Mouse (Mus musculus) midbrain, embryonic 14.5 days (tissue): Measurements from ENCODE around the gene Errfi1. TPM values are rescaled to one million over a fixed set of nuclear protein-coding genes. Genes with fewer than 3 reads are reported as not detected.

Experiments
- ATAC-seq: fragments of 200-750 bp; cut with Nextera tagmentation; 2 replicates; pipeline ENCODE4 v1.8.0; 2017; ENCODE audit warnings: moderate number of reproducible peaks, moderate library complexity; ENCODE audit not compliant: low FRiP score, low TSS enrichment
- DNase-seq: peaks from one replicate; pipeline ENCODE4 v3.0.0-alpha.2; 2015
- H3K27ac ChIP-seq: fragments of 300-500 bp; sonication (generic); replicated peaks from 2 replicates; pipeline ENCODE4 v1.5.1; 2014; ENCODE audit warnings: mild to moderate bottlenecking, low read depth, low read length, moderate library complexity
- H3K27me3 ChIP-seq: fragments of 300-500 bp; sonication (generic); 2 replicates; pipeline ENCODE4 v1.6.1; 2014; ENCODE audit warnings: low read length, control low read depth, mixed read lengths; ENCODE audit not compliant: control insufficient read depth, insufficient read depth
- H3K36me3 ChIP-seq: fragments of 300-500 bp; sonication (generic); 2 replicates; pipeline ENCODE4 v1.6.1; 2014; ENCODE audit warnings: low read length, control low read depth; ENCODE audit not compliant: control insufficient read depth, insufficient read depth
- H3K4me1 ChIP-seq: fragments of 300-500 bp; sonication (generic); 2 replicates; pipeline ENCODE4 v1.6.1; 2014; ENCODE audit warnings: mild to moderate bottlenecking, antibody characterized with exemption, low read length, control low read depth; ENCODE audit not compliant: control insufficient read depth, insufficient read depth
- H3K4me2 ChIP-seq: fragments of 300-500 bp; sonication (generic); 2 replicates; pipeline ENCODE4 v1.6.1; 2014; ENCODE audit warnings: mild to moderate bottlenecking, low read length, moderate library complexity
- H3K4me3 ChIP-seq: fragments of 300-500 bp; sonication (generic); replicated peaks from 2 replicates; pipeline ENCODE4 v1.5.1; 2014; ENCODE audit warnings: low read depth, low read length
- H3K9ac ChIP-seq: fragments of 300-500 bp; sonication (generic); replicated peaks from 2 replicates; pipeline ENCODE4 v1.6.1; 2014; ENCODE audit warnings: mild to moderate bottlenecking, low read length, moderate library complexity
- H3K9me3 ChIP-seq: fragments of 300-500 bp; sonication (generic); 2 replicates; pipeline ENCODE4 v1.6.1; 2016; ENCODE audit warnings: low read length, control low read depth, mixed read lengths; ENCODE audit not compliant: control insufficient read depth
- WGBS: fragments of 180-500 bp; shearing (Covaris S2); extraction: QIAGEN DNeasy Blood & Tissue Kit; methylation state at CpG from one replicate; pipeline ENCODE4 v1.1.7; 2014; 5-methylcytosine and 5-hydroxymethylcytosine counted together
- polyA plus RNA-seq: library from polyadenylated mRNA; unstranded; fragments of >200 nt; fragmentation: Nextera tagmentation; extraction: Ambion mirVana; gene quantifications from 2 replicates; pipeline ENCODE4 v1.2.1, GENCODE M21; 2014

The Errfi1 gene
- polyA plus RNA-seq, 1 experiment from 2014 or later = 25.3 TPM

GRCm38 (mm10) chr4:150821381-150821780 is 32.3 kb upstream of the Errfi1 start:
- no peaks in the 10 kb centered on the region for H3K27me3 ChIP-seq
- no peaks in the 10 kb centered on the region for H3K36me3 ChIP-seq
- no peak overlapping the region for H3K4me2 ChIP-seq
- WGBS = 75% methylated on average over 8 of the region's 8 CpGs
- no peak for DNase-seq
- H3K9me3 ChIP-seq = no peaks in the 10 kb centered on the region
- peaks cover 14% of the 10 kb centered on the region; the same call in 1 of the 2 replicates for H3K4me1 ChIP-seq
- H3K27ac ChIP-seq = no peak overlapping the region
- H3K4me3 ChIP-seq = no peak overlapping the region
- no peak for ATAC-seq
- H3K9ac ChIP-seq = no peak overlapping the region

DNA sequence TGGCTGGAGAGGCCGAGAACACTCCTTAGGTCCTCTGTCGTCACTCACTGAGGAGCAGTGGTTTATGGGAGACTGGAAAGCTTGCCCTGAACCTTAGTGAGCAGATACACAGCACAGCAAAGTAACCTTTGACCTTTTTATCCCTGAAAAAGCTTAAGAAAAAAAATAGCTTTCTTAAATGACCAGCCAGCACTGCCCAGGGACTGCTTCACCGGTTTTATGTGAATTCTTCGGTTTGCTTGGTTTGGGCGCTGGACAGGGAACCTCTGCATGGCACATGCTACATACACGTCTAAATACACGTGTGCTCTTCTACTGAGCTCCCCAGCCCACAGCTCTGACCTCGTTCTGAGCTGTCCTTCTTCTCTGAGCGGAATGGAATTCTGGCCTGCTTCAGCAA is 31.1 kb upstream of the Errfi1 start:
- Histone ChIP-seq H3K4me3 (no peak overlapping the region), H3K36me3 (no peaks in the 10 kb centered on the region), H3K27me3 (no peaks in the 10 kb centered on the region), H3K4me1 (peaks cover 14% of the 10 kb centered on the region; the same call in 1 of the 2 replicates), H3K9me3 (no peaks in the 10 kb centered on the region), H3K4me2 (no peak overlapping the region), H3K9ac (no peak overlapping the region), H3K27ac (no peak overlapping the region)
- no peak for DNase-seq
- 73% methylated on average over 9 of the region's 9 CpGs for WGBS
- no peak for ATAC-seq

DNA sequence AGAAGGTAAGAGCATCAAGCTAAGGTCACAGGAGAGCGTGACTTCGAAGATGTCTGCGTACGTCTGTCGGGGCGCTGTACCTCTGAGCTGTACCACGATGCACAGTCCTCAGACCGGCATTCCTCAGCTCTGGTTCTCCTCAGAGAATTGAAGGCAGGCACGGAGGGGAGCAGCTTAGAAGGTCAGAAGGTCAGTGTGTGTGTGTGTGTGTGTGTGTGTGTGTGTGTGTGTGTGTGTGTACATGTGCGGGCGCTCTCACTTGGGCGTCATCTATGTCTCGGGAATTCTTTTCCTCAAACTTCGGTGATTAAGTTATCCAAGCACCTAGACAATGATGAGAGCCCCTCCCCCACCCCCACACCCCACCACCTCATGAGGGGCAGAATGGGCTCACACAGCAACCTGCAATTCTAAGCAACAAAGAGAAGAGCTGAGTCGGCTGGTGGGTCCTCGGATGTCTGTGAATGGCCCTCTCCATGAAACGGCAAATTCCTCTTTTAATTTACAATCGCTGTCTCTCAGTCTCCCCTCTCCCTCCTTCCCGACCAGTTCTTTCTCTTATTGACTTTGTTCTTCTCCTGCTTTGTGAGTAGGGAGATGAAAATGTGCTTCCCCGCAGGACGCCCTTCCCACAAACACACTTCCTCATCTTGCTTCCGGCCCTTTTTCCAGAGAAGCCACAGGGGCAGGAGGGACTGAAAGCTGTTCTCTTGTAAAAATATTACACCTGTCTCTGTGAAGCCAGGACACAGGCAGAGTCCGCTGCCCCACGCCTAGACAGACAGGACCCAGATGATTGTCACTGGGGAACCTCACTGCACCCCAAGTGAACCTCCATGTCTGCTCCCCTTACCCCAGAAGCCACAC is 29.9 kb upstream of the Errfi1 start:
- no peak for DNase-seq
- no peak overlapping the region for H3K9ac ChIP-seq
- no peak overlapping the region for H3K4me2 ChIP-seq
- no peaks in the 10 kb centered on the region for H3K9me3 ChIP-seq
- no peaks in the 10 kb centered on the region for H3K36me3 ChIP-seq
- peaks cover 14% of the 10 kb centered on the region; the same call in 1 of the 2 replicates for H3K4me1 ChIP-seq
- no peaks in the 10 kb centered on the region for H3K27me3 ChIP-seq
- H3K4me3 ChIP-seq = no peak overlapping the region
- WGBS = 34% methylated on average over 24 of the region's 24 CpGs
- ATAC-seq = no peak
- no peak overlapping the region for H3K27ac ChIP-seq

- H3K9me3 ChIP-seq = no peaks in the 10 kb centered on the region
- ATAC-seq = no peak
- no peak for DNase-seq
- H3K27ac ChIP-seq = no peak overlapping the region
- H3K4me2 ChIP-seq = no peak overlapping the region
- H3K27me3 ChIP-seq = no peaks in the 10 kb centered on the region
- H3K9ac ChIP-seq = no peak overlapping the region
- H3K4me1 ChIP-seq = peaks cover 14% of the 10 kb centered on the region; the same call in 1 of the 2 replicates
- no peak overlapping the region for H3K4me3 ChIP-seq
- 68% methylated on average over 6 of the region's 6 CpGs for WGBS
- H3K36me3 ChIP-seq = no peaks in the 10 kb centered on the region
These were observed 28.8 kb upstream of the Errfi1 start for GRCm38 (mm10) chr4:150824877-150825276.

DNA sequence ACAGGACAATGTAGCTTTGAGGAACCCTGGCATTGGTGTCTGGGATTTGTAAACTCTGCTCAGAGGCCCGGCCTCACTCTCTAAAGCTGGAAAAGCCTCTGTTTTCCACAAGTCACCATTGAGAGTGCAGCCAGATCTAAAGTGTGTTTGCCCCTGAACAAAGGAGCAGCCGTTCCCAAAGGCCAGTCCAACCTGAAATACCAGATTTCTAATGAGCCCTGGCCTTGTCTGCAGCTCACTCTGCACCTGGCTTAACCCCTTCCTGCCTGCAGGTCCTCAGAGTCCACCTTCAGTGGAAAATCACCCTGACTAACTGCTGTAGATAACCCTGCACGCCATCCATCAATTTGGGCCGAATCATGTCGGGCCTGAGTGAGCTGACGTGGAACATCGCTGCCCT is 28.2 kb upstream of the Errfi1 start:
- no peak for ATAC-seq
- H3K36me3 ChIP-seq = no peaks in the 10 kb centered on the region
- 22% methylated on average over 7 of the region's 7 CpGs for WGBS

GRCm38 (mm10) chr4:150831321-150831720 is 22.4 kb upstream of the Errfi1 start:
- Histone ChIP-seq H3K36me3 (no peaks in the 10 kb centered on the region), H3K4me1 (no peaks in the 10 kb centered on the region), H3K4me3 (no peak overlapping the region), H3K27me3 (no peaks in the 10 kb centered on the region), H3K9me3 (no peaks in the 10 kb centered on the region), H3K9ac (no peak overlapping the region), H3K27ac (no peak overlapping the region), H3K4me2 (no peak overlapping the region)
- 85% methylated on average over 3 of the region's 3 CpGs for WGBS
- DNase-seq = no peak
- ATAC-seq = no peak

More for the DNA sequence above, 28.2 kb upstream of the Errfi1 start:
- Histone ChIP-seq H3K27me3 (no peaks in the 10 kb centered on the region), H3K9ac (no peak overlapping the region), H3K4me1 (peaks cover 14% of the 10 kb centered on the region; the same call in 1 of the 2 replicates), H3K27ac (no peak overlapping the region), H3K4me3 (no peak overlapping the region), H3K4me2 (no peak overlapping the region), H3K9me3 (no peaks in the 10 kb centered on the region)
- DNase-seq = no peak

DNA sequence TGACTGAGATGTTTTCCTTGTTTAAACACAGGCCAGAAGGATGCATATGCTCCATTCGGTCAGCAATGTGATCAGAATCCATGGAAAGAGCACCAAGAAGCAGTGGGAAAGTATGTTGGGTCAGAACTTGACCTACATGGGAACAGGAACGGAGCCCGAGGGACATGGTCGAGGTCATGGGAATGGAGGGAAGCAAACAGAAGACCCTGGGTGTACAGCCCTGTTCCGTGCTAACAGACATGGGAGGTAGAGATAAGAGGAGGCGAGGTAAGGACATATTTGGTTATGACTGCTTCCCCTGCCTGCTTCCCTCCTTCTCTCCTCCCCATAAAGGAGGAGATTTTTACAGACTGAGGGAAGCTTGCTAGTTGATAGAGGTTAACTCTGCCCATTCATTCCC is 21.8 kb upstream of the Errfi1 start:
- Histone ChIP-seq H3K9me3 (no peaks in the 10 kb centered on the region), H3K9ac (no peak overlapping the region)
- 90% methylated on average over 6 of the region's 6 CpGs for WGBS

GRCm38 (mm10) chr4:150835163-150835562 is 18.6 kb upstream of the Errfi1 start:
- ATAC-seq (no peak), DNase-seq (no peak)
- H3K9ac ChIP-seq = no peak overlapping the region
- H3K27ac ChIP-seq = no peak overlapping the region
- H3K4me2 ChIP-seq = no peak overlapping the region
- H3K4me3 ChIP-seq = no peak overlapping the region
- H3K36me3 ChIP-seq = no peaks in the 10 kb centered on the region
- 89% methylated on average over 5 of the region's 5 CpGs for WGBS
- no peaks in the 10 kb centered on the region for H3K9me3 ChIP-seq
- no peaks in the 10 kb centered on the region for H3K27me3 ChIP-seq
- no peaks in the 10 kb centered on the region for H3K4me1 ChIP-seq

More for the DNA sequence above, 21.8 kb upstream of the Errfi1 start:
- no peak overlapping the region for H3K4me3 ChIP-seq
- no peaks in the 10 kb centered on the region for H3K27me3 ChIP-seq
- H3K4me2 ChIP-seq = no peak overlapping the region
- no peak overlapping the region for H3K27ac ChIP-seq
- ATAC-seq = no peak
- no peak for DNase-seq
- no peaks in the 10 kb centered on the region for H3K4me1 ChIP-seq
- H3K36me3 ChIP-seq = no peaks in the 10 kb centered on the region

- ATAC-seq = no peak
- no peak overlapping the region for H3K4me3 ChIP-seq
- H3K4me1 ChIP-seq = no peaks in the 10 kb centered on the region
- H3K36me3 ChIP-seq = no peaks in the 10 kb centered on the region
- WGBS = 91% methylated on average over 13 of the region's 13 CpGs
- DNase-seq = no peak
- no peak overlapping the region for H3K27ac ChIP-seq
- H3K27me3 ChIP-seq = no peaks in the 10 kb centered on the region
- no peaks in the 10 kb centered on the region for H3K9me3 ChIP-seq
- H3K4me2 ChIP-seq = no peak overlapping the region
- no peak overlapping the region for H3K9ac ChIP-seq
These were observed 17.5 kb upstream of the Errfi1 start for GRCm38 (mm10) chr4:150836258-150836657.
